Mouse (Mus musculus) liver, postnatal 0 days (tissue): ENCODE measurements around the gene Abr.

Experiments used
- CTCF ChIP-seq: sonication (generic); IDR thresholded peaks from 2 replicates; pipeline ENCODE4 v1.5.1; 2016; ENCODE audit warnings: antibody characterized with exemption, low read depth
- EP300 ChIP-seq: IDR thresholded peaks from 2 replicates; pipeline ENCODE4 v1.6.1; 2016; ENCODE audit warnings: antibody characterized with exemption, low read depth, mild to moderate bottlenecking

GRCm38 (mm10) chr11:76504058-76504457 is 118.1 kb downstream of the Abr start:
- TF ChIP-seq EP300 (no peak), CTCF (no peak)
